Mouse (Mus musculus): ENCODE measurements around the gene RPS10-NUDT3. TPM values are rescaled to one million over a fixed set of nuclear protein-coding genes. Genes with fewer than 3 reads are reported as not detected.
"Not testable (repeated sequence)": the region's sequence is repeated elsewhere in the genome, so short reads cannot be mapped to it uniquely, and the experiment has no call there.

Gene RPS10-NUDT3
- total RNA-seq, 2 experiments from 2014 or later: not detected

DNA sequence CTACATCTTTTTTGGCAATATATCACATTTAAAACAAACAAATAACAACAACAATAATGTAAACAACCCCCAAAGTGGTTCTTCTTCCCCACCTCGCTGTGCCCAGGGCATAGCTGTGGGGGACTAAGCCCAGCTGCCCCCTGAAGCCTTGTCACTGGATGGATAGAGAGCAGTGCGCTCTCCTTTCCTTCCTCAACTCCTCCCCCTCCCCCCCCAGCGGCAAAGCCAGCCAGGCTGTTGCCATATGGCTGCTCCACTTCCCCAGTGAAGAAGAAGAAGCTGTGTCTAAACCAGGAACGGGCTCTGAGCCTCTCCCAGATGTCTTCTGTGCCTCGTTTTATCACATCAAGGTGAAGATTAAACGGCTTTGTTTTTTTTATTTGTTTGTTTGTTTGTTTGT is 8.1 kb upstream of the RPS10-NUDT3 start:
- no peak for DNase-seq
- intact Hi-C loops (cut with DNase I): no loop called here

DNA sequence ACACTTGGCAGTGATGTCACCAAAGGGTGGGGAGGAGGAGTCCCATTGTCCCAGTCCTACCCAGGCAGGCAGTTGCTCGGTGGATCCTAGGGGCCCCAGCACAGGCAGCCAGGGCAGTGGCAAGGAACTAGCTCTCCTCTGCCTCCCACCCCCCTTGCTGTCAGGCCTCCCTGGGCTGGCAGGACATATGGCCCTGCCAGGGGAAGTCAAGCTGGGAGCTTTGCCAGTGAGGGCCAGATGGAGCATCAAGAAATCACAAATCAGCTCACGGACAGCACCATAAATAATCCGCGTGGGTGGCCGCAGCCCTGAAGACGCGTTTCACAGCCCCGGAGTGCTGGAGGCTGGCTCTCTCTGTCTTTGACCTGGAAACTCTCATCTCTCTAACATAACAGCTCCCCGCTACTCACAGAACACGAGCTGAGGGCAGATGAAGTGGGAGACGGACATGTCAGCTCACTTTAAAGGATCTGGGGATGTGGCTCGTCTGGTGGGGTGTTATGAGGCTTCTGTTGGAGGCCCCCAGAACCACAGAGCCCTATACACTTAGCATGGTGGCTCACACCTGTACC is 7.6 kb upstream of the RPS10-NUDT3 start:
- no peak for DNase-seq
- intact Hi-C loops (cut with DNase I): no loop called here

DNA sequence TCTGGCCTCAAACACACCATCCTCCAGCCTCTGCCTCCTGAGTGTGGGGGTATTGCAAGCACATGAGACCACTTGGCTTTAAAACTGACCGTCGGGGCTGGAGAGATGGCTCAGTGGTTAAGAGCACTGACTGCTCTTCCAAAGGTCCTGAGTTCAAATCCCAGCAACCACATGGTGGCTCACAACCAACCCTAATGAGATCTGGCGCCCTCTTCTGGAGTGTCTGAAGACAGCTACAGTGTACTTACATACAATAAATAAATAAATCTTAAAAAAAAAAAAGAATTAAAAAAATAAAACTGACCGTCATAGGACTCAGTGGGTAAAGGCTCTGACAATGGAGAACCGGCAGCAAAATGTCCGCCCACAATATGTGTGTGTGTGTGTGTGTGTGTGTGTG is 4.8 kb upstream of the RPS10-NUDT3 start:
- intact Hi-C loops (cut with DNase I): loop anchor here (5.0 kb wide), 1 partner anchor 433 kb away; no protein-coding TSS in a partner anchor
- DNase-seq: not testable (repeated sequence)

DNA sequence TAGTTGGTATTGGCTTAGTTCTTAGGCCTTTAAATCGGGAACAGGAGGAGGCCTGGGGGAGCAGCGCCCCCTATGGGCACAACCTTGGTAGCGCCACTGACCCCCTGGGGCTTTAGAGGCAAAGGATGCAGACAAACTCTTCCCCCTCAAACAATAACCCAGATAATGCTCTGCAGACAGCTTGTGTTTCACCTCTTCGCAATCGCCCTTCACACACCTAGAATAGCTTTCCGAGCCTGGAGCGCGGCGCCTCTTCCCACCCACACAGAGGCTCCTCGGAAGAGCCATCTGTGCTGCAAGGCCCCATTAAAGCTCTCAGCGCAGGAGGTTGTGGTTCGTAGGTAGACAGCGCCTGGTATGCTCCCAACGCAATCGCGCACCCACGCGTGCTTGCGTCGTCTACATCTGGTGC is 3.9 kb upstream of the RPS10-NUDT3 start:
- intact Hi-C loops (cut with DNase I): loop anchor here (5.0 kb wide), 1 partner anchor 432 kb away; no protein-coding TSS in a partner anchor

DNA sequence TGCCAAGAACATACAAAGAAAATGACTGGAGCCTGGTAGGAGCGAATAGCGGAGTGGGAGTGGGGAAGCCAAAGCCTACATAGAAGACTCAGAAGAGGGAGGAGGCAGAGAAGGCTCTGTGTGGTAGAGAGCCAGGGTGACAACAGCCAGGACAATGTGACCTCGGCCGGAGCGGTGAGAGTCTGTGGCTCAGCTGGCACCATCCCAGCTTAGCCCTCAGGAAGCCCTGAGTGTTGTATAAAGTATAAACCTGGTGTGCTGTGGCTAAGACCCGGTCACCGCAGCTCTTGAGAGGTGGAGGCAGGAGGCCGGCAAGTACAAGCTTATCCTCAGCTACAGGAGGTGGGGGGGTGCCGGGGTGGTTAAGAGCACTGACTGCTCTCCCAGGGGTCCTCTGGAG is 2.3 kb upstream of the RPS10-NUDT3 start:
- DNase-seq: no peak
- intact Hi-C loops (cut with DNase I): loop anchor here (5.0 kb wide), 1 partner anchor 430 kb away; no protein-coding TSS in a partner anchor

More for the DNA sequence above, 3.9 kb upstream of the RPS10-NUDT3 start:
- DNase-seq: peak in 1 of 2 experiments; percentile 32

DNA sequence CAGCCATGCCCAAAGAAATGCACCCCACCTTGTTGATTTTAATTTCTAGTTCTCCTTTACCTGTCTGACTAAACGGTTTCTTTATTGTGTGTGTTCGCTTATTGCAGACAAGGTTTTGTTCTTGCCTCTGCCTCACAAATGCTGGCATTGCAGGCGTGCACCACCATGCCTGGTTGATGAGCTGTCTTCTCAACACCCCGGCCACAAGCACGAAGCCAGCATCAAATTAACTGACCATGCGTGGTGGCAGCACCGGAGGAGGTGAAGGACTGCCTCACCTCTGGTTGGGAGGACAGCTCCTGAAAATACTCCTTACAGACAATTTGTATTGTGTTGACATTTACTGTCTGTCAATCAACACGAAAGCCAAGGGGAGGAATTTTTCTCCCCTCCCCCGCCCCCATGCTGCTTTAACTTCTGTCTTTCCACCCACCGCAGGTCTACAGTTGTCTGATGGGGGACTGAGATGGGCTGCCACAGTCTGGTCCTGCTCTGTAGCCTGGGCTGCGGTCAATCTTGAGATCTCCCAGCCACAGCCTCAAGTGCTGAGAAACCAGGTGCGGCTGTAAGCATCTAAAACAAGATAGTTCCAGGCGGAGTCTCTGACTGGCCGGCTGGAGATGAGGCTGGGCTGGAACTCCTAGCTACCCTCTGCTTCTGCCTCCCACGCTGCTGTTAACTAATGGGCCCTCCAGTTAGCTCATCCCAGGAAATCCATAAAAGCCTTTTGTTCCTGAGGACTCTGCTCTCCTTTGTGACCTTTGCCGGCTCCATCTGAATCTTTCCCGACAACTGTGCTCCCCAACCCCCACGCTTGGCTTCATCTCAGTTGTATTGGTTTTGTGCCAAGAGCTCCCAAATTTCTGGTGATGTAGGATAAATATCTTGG is 1.4 kb upstream of the RPS10-NUDT3 start, which contains the start of gene Rps10:
TSS of gene Rps10 (minus strand) at position 538 of the 889 bp plus-strand sequence.
- intact Hi-C loops (cut with DNase I): loop anchor here (5.0 kb wide), 1 partner anchor 429 kb away; no protein-coding TSS in a partner anchor
- no peak for DNase-seq

DNA sequence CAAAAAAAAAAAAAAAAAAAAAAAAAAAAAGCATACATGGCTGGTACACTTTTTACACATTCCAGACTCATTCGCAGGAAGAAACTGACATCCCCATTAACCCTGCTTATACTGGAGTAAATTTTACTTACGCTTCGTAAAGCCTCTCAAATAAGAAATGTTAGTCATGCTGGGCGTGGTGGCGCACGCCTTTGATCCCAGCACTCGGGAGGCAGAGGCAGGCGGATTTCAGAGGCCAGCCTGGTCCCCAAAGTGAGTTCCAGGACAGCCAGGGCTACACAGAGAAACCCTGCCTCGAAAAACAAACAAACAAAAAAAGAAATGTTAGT is 517 bp upstream of the RPS10-NUDT3 start:
- intact Hi-C loops (cut with DNase I): loop anchor here (5.0 kb wide), 1 partner anchor 428 kb away; no protein-coding TSS in a partner anchor
- not testable (repeated sequence) for DNase-seq

DNA sequence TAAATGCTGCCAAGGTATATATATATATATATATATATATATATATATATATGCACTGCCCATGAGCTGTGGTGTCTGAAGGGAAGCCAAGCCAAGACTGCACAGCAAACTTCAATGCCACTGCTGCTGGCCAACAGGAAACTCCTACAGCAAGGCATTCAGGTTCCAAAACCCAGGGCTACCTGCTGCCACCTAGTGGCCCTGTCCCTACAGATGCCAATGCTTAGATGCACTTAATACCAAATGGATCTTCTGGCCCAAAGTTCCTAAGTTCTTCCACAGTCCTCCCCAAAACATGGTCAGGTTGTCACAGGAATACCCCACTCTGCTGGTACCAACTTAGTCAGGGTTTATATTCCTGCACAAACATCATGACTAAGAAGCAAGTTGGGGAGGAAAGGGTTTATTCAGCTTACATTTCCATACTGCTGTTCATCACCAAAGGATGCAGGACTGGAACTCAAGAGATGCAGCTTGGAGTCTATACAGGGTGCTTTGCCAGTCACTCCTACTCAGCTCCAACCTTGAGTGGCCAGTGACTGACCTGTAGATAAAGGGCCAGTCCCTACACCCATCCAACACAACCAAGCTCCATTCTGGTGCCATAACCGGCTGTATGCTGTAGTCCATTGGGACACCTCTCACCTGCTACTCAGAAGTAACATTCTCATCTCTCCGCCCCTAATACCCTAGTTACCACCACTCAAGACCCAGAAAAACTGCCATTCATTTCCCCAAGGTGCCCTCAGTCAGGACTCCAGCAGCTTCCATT is 5.6 kb downstream of the RPS10-NUDT3 start:
- DNase-seq: peak; percentile 81 to 88
- intact Hi-C loops (cut with DNase I): loop anchor here (1.0 kb wide), 2 partner anchors 64 to 95 kb away; partner anchors contain the start of gene AI413582

DNA sequence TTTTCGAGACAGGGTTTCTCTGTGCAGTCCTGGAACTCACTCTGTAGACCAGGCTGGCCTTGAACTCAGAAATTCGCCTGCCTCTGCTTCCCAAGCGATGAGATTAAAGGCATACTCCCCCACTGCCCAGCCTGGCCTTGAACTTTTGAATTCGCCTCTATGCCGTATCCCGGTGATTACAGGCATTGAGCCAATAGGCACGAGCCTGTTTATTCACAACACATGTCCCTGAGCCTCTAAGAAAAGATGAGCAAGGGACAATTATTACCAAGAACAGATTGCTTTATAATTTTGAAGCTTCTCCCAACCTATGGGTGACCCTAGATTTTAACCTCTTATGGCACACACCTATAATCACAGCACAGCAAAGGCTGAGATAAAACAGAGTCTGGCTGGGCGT is 6.6 kb downstream of the RPS10-NUDT3 start:
- DNase-seq: no peak
- intact Hi-C loops (cut with DNase I): no loop called here

DNA sequence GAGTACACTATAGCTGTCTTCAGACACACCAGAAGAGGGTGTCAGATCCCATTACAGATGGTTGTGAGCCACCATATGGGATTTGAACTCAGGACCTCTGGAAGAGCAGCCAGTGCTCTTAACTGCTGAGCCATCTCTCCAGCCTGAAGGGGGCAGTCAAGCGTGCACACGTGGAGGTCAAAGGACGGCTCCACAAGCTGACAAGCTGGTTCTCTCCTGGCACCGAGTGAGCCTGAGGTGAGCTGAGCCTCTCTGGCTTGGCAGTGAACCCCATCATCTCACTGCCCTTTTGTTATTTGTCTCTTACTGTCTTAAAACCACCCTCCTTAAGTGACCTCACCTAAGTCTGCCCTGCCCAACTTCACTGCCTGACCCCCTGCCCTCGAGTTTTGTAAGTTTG is 7.6 kb downstream of the RPS10-NUDT3 start:
- intact Hi-C loops (cut with DNase I): no loop called here
- no peak for DNase-seq

DNA sequence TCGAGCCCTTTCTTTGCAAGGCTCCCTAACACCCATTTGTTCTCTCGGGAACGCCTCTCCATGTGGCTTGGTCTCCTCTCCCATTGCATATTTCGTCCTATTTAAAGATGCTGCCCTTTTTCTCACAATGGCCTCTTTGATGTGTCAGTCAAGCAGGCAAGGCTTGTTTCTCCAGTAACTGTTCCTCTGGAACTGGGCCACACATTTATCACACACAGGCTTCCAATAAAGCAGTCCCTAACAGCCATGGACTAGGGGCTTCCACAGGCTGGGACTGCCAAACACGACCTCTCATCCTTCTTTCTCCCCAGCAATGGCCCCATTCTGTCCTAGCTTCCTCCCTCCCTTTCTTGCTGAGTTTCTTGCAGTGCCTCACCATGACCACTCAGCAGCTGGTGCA is 8.3 kb downstream of the RPS10-NUDT3 start:
- DNase-seq: no peak
- intact Hi-C loops (cut with DNase I): no loop called here

DNA sequence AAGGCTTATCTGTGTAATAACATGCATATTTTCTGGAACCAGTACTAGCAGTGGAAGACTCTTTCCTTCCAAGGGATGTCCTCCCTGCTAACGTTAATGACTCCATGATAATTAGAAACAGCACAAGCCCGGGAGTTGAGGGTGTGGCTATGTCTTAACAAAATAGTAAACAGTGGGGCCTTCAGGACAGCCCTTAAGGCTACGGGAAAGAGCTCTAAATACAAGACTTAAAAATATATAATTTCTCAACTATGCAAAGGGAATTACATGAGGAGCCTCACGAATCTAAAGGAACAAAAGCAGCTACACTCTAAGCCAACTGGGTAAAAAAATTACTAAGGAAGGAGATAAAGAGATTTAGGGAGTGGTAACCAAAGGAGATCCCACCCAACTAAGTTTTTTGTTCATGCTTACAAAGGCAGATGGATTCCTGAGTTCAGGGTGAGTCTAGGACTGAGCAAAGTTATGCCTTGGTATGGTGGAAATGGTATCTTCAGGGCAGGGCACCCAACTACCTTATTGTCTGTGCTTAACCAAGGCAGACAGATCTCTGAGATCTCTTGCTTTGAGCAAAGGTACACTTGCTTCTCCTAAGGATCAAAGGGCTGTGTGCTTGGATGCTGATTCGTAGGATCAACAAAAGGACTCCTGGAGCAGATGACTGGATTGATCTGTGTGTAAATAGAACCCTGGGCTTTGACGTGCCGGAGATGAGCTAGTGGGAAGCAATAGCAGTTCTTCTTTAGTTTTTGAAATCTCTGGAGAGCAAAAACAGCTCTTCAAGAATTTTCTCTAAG is 9.4 kb downstream of the RPS10-NUDT3 start:
- DNase-seq: no peak
- intact Hi-C loops (cut with DNase I): no loop called here

DNA sequence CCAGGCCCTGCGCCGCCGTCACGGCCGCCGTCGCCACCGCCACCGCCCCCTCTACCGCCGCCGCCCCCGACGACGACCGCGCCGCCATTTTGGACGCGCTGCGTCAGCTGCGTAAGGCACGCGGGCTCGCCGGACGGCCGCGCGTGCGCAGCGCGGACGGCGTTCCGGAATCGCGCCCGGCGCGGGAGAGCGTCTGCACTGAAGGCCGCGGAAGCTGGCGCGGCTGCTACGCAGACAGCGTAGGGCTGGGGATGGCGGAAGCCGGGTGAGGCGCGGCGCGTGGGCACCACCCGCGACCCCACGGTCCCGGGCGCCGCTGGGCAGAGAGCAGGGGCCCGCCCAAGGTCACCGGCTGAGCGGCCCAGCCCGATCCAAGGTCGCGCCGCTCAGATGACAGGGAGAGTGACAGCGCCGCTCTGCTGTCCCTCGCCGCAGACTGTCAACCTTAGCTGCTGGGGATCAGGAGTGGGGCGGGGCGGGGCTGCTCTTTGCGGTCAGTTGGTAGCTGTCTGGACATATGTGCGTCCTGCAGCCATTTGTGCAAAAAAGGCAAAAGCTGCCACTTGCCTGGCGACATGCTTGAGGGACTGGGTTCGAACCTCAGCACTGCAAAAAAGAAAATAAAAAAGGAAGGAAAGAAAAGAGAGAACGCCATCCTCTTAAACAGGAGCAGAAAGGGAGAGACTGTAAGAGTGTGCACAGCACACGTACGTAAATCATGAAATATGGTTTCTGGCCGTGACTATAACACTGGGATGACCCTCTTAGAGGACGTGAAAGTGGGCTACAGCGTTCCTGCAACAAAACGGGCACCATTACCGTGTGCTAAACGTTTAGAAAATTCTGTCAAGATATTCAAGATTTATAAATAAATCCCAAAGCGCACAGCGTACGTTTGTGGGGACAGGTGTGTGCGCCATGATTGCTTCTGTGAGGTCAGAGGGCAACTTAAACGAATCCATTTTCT is 11.4 kb downstream of the RPS10-NUDT3 start, which contains the start of gene Nudt3:
TSS of gene Nudt3 (minus strand) at position 136 of the 967 bp plus-strand sequence.
- DNase-seq: peak; percentile 92 to 95
- intact Hi-C loops (cut with DNase I): loop anchor here (5.0 kb wide), 1 partner anchor 36 kb away; no protein-coding TSS in a partner anchor

DNA sequence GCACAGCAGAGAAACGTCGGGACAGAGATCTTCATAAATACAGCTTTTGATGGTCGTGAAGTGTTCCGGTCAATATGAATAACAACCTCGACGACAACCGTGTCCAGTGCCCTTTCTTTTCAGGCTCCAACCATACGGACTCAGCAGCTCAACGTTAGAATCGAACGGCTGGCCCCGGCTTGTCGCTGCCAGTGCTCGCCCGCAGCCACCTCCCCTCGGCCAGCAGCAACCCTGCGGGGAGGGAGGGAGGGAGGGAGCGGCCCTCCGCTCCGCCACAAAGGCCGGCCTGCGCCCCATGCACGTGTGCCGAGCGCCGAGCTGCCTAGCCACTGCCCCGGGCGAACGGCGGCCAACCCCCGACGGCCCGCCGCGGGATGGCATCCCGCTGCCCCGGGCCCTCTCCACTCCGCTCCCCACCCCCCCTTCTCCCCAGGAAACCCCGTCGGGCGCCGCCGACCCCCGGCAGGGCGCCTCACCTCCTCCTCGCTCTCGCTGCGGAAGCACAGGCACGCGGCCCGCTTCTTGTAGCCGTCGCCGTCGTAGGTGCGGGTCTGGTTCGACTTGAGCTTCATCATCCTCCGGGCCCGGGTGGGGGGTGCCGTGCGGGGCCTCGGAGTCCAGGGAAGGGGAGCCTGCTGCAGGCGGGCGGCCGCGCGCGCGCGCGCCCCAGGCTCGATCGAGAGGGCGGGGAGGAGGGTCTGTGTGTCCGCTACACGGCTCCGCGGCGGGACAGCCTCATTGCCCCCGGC is 12.2 kb downstream of the RPS10-NUDT3 start:
- intact Hi-C loops (cut with DNase I): loop anchor here (5.0 kb wide), 1 partner anchor 35 kb away; no protein-coding TSS in a partner anchor
- DNase-seq: peak; percentile 36 to 60

DNA sequence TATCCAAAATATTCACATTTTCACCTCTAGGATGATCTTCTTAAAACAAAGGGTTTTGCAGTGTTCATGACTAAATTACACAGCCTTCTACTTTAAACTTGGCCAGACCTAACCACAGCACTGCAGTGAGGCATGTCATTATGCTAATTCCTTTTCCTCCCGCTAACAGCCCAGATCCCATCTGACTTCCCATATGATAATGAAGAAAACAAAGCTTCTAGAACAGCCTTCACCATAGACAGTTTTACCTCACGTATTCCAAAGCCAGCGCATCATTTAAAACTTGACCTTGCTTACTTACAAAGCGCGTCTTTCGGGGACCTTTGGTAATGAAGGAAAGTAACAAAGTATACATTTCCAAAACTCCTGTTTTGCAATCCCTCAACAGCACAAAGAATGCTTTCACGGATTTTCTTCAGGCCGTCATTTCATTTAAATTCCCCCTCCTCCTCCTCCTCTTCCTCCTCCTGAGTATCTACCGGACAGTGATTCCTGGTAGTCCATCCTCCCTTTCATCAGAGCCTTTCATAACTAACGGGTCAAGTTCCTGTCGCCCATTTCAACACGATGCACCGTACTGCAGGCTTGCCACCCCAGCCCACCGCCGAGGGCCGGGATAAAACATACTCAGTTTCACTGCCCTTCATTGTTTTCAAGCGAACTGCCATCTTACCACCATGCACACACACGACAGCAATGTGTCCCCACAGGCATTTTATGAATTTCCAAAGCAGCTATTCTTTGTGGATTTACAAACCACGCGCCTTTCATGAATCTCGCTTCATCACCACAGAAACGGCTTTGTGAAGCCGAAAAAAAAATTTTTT is 13.1 kb downstream of the RPS10-NUDT3 start:
- no peak for DNase-seq
- intact Hi-C loops (cut with DNase I): loop anchor here (5.0 kb wide), 1 partner anchor 35 kb away; no protein-coding TSS in a partner anchor

DNA sequence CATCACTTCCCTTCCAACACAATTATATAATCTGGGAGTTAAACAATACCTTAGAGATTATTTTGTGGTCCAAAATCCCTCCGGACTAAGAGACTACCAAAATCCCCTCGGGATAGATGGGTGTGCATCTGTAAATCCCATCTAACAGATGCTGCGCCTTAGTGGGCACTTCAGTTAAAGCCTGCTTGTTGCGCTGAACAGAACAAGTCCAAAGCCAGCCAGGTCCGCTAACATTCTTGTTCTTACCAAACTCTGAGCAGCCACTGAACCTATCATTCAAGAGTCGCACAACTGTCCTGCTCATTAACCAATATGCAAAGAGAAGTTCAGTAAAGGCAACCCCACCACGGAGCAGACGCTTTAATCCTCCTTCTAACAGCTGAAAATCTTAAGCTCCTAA is 13.9 kb downstream of the RPS10-NUDT3 start:
- intact Hi-C loops (cut with DNase I): loop anchor here (5.0 kb wide), 1 partner anchor 34 kb away; no protein-coding TSS in a partner anchor
- DNase-seq: no peak

DNA sequence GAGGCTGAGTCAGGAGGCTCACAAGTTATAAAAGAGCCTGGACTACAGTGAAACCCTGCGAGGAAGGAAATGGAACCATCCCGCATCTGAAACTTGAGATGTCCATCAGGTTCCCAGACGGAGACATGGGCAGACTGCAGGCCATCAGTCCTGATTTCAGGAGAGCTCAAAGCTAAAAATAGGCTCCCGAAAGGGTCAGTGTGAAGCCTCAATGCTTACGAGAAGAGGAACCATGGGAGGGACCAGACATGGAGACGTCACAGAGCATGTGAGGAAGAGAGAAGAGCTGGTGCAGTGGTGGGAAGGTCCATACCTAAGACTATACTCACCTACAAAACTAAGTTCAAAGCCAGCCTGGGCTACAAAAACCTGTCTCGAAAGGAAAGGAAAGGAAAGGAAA is 19.6 kb downstream of the RPS10-NUDT3 start:
- no peak for DNase-seq
- intact Hi-C loops (cut with DNase I): loop anchor here (2.0 kb wide), 1 partner anchor 17 kb away; no protein-coding TSS in a partner anchor

Measured in heart, postnatal 36 days (tissue).